28 mouse cellular contexts compared by ENCODE assay signal in genomic region chr9:23694481-23694880, GRCm38 (mm10).
DNase-seq lines count a peak whose midpoint lies in the region; ATAC-seq and TF ChIP-seq lines count a peak whose summit lies in the region.
"Had no signal": no experiment of that assay in that cellular context is flagged by ENCODE, and none has a peak within 500 bp of the region (broad histone marks: within the 10 kb centered on the region; RNA-seq: fewer than 3 reads in every experiment).

No protein-coding gene starts in this region.

- no peak overlapping the region for H3K4me3 ChIP-seq in embryonic fibroblast, embryonic 13.5 days (ENCODE audit: insufficient read depth, low read length)
- H3K4me3 ChIP-seq in forebrain, postnatal 0 days (ENCODE audit: low read depth, low read length): no peak overlapping the region
- H3K4me3 ChIP-seq in thymus, adult 2 months (ENCODE audit: control insufficient read depth, insufficient read depth, low read length): no peak overlapping the region
- no peak overlapping the region for H3K4me3 ChIP-seq in hindbrain, embryonic 11.5 days (ENCODE audit: low read depth, low read length)
- H3K4me3 ChIP-seq: embryonic facial prominence, embryonic 10.5 days; embryonic facial prominence, embryonic 13.5 days; heart, adult 2 months; heart, embryonic 10.5 days; heart, embryonic 13.5 days; hindbrain, embryonic 12.5 days; hindbrain, embryonic 15.5 days had no signal

- TF ChIP-seq POLR2A in embryonic fibroblast, embryonic 13.5 days (IDR thresholded peaks at IDR 0.05; ENCODE audit: low read depth, low read length): no peak
- TF ChIP-seq POLR2A in thymus, adult 2 months (IDR thresholded peaks at IDR 0.05; ENCODE audit: control insufficient read depth, extremely low read depth, insufficient read depth, low read length, poor library complexity): no peak

- no peaks in the 10 kb centered on the region for H3K9me3 ChIP-seq in forebrain, postnatal 0 days (ENCODE audit: low read length)
- H3K9me3 ChIP-seq in hindbrain, embryonic 11.5 days (ENCODE audit: control insufficient read depth, low read length): no peaks in the 10 kb centered on the region
- H3K9me3 ChIP-seq: embryonic facial prominence, embryonic 10.5 days; embryonic facial prominence, embryonic 13.5 days; heart, embryonic 10.5 days; heart, embryonic 13.5 days; hindbrain, embryonic 12.5 days; hindbrain, embryonic 15.5 days had no signal

- H3K36me3 ChIP-seq in forebrain, postnatal 0 days (ENCODE audit: insufficient read depth): no peaks in the 10 kb centered on the region
- no peaks in the 10 kb centered on the region for H3K36me3 ChIP-seq in thymus, adult 2 months (ENCODE audit: control insufficient read depth, insufficient read depth, low read length)
- no peaks in the 10 kb centered on the region for H3K36me3 ChIP-seq in hindbrain, embryonic 11.5 days (ENCODE audit: control insufficient read depth, insufficient read depth, low read length)
- H3K36me3 ChIP-seq: embryonic facial prominence, embryonic 10.5 days; embryonic facial prominence, embryonic 13.5 days; heart, embryonic 10.5 days; heart, embryonic 13.5 days; hindbrain, embryonic 12.5 days; hindbrain, embryonic 15.5 days had no signal

- ATAC-seq in forebrain, postnatal 0 days: no peak
- no peak for ATAC-seq in hindbrain, embryonic 11.5 days (ENCODE audit: low FRiP score)
- ATAC-seq: CD4-positive, CD25-positive, alpha-beta regulatory T cell, adult 4 months; forebrain, embryonic 14.5 days; intestine, postnatal 0 days had no signal

- TF ChIP-seq CTCF in embryonic fibroblast, embryonic 13.5 days (IDR thresholded peaks at IDR 0.05; ENCODE audit: borderline replicate concordance, insufficient read depth, low read length): no peak
- no peak for TF ChIP-seq CTCF in forebrain, postnatal 0 days (IDR thresholded peaks at IDR 0.05; ENCODE audit: low read depth)
- TF ChIP-seq CTCF in thymus, adult 2 months (IDR thresholded peaks at IDR 0.05; ENCODE audit: borderline replicate concordance, control insufficient read depth, extremely low read depth, insufficient read depth, low read length, poor library complexity): no peak

- DNase-seq in 3T3-L1 (ENCODE audit: low read depth, low spot score) (peak; percentile 74), NIH3T3 (ENCODE audit: low read depth) (peak; percentile 42)
- DNase-seq in forebrain, postnatal 0 days: no peak
- DNase-seq in thymus, adult 2 months: no peak
- DNase-seq in hindbrain, embryonic 11.5 days (ENCODE audit: low spot score): no peak
- no peak for DNase-seq in right cerebral cortex, postnatal 36 days (ENCODE audit: low spot score in 2 of 2)
- DNase-seq: adrenal gland, adult 2 months; adrenal gland, postnatal 14 days; cerebellum, adult 11-12 months; cerebellum, adult 8-10 months; cerebellum, postnatal 10 days; cerebellum, postnatal 36 days; embryo, embryonic 11 days; gastrocnemius, postnatal 10 days; gastrocnemius, postnatal 36 days; heart, adult 2 months; heart, postnatal 14 days; heart, postnatal 4 days had no signal

- 0 out of 2 replicates have a peak, but pooled peaks cover 2% of the 10 kb centered on the region for H3K4me1 ChIP-seq in embryonic fibroblast, embryonic 13.5 days (ENCODE audit: control insufficient read depth, insufficient read depth, low read length)
- H3K4me1 ChIP-seq in forebrain, postnatal 0 days (ENCODE audit: insufficient read depth): no peaks in the 10 kb centered on the region
- no peaks in the 10 kb centered on the region for H3K4me1 ChIP-seq in thymus, adult 2 months (replicated peaks; ENCODE audit: control insufficient read depth, insufficient read depth, low read length)
- no peaks in the 10 kb centered on the region for H3K4me1 ChIP-seq in hindbrain, embryonic 11.5 days (replicated peaks; ENCODE audit: control insufficient read depth, insufficient read depth, low read length)
- H3K4me1 ChIP-seq: embryonic facial prominence, embryonic 10.5 days; embryonic facial prominence, embryonic 13.5 days; heart, embryonic 10.5 days; heart, embryonic 13.5 days; hindbrain, embryonic 12.5 days had no signal

- peak overlapping the region; percentile 53; the same call in 1 of the 2 replicates for H3K27ac ChIP-seq in embryonic fibroblast, embryonic 13.5 days (ENCODE audit: insufficient read depth, low read length)
- no peak overlapping the region for H3K27ac ChIP-seq in forebrain, postnatal 0 days (ENCODE audit: low read depth, low read length)
- H3K27ac ChIP-seq in thymus, adult 2 months (ENCODE audit: control insufficient read depth, insufficient read depth, low read length): no peak overlapping the region
- no peak overlapping the region for H3K27ac ChIP-seq in hindbrain, embryonic 11.5 days (ENCODE audit: low read depth, low read length)
- H3K27ac ChIP-seq: embryonic facial prominence, embryonic 10.5 days; embryonic facial prominence, embryonic 13.5 days; heart, adult 2 months; heart, embryonic 10.5 days; heart, embryonic 13.5 days; hindbrain, embryonic 12.5 days; hindbrain, embryonic 15.5 days had no signal

- no peaks in the 10 kb centered on the region for H3K27me3 ChIP-seq in forebrain, postnatal 0 days (ENCODE audit: insufficient read depth, low read length)
- no peaks in the 10 kb centered on the region for H3K27me3 ChIP-seq in thymus, adult 2 months (ENCODE audit: control insufficient read depth, insufficient read depth, low read length)
- H3K27me3 ChIP-seq in hindbrain, embryonic 11.5 days (ENCODE audit: control insufficient read depth, insufficient read depth, low read length): no peaks in the 10 kb centered on the region
- H3K27me3 ChIP-seq: embryonic facial prominence, embryonic 13.5 days; heart, embryonic 13.5 days; hindbrain, embryonic 12.5 days; hindbrain, embryonic 15.5 days had no signal

- no peak overlapping the region for H3K9ac ChIP-seq in forebrain, postnatal 0 days
- no peak overlapping the region for H3K9ac ChIP-seq in hindbrain, embryonic 11.5 days (ENCODE audit: low read depth, low read length)
- H3K9ac ChIP-seq: embryonic facial prominence, embryonic 13.5 days; heart, embryonic 13.5 days; hindbrain, embryonic 12.5 days; hindbrain, embryonic 15.5 days had no signal

- WGBS in forebrain, postnatal 0 days: 93% methylated on average over 2 of the region's 2 CpGs
- 95% methylated on average over 2 of the region's 2 CpGs for WGBS in thymus, adult 2 months
- WGBS in hindbrain, embryonic 11.5 days: 91% methylated on average over 2 of the region's 2 CpGs

- H3K4me2 ChIP-seq in forebrain, postnatal 0 days (ENCODE audit: low read depth): no peak overlapping the region
- no peak overlapping the region for H3K4me2 ChIP-seq in hindbrain, embryonic 11.5 days (replicated peaks; ENCODE audit: low read depth, low read length)
- H3K4me2 ChIP-seq: embryonic facial prominence, embryonic 13.5 days; heart, embryonic 13.5 days; hindbrain, embryonic 12.5 days; hindbrain, embryonic 15.5 days had no signal

Comparison
In these comparisons a context has a peak if more than half of its experiments do, and no peak if none do; other contexts are left out.
1. DNase-seq: peak in 3T3-L1 (single experiment) and NIH3T3 (single experiment); none in forebrain, postnatal 0 days (single experiment), thymus, adult 2 months (single experiment), hindbrain, embryonic 11.5 days (single experiment) and right cerebral cortex, postnatal 36 days (0 of 2).